Mouse (Mus musculus) midbrain, embryonic 14.5 days (tissue): ENCODE data around the gene Dand5. TPM values are rescaled to one million over a fixed set of nuclear protein-coding genes. Genes with fewer than 3 reads are reported as not detected.

Experiments used
- ATAC-seq: fragments of 200-750 bp; cut with Nextera tagmentation; 2 replicates; pipeline ENCODE4 v1.8.0; 2017; ENCODE audit warnings: moderate number of reproducible peaks, moderate library complexity; ENCODE audit not compliant: low FRiP score, low TSS enrichment
- DNase-seq: peaks from one replicate; pipeline ENCODE4 v3.0.0-alpha.2; 2015
- H3K27ac ChIP-seq: fragments of 300-500 bp; sonication (generic); replicated peaks from 2 replicates; pipeline ENCODE4 v1.5.1; 2014; ENCODE audit warnings: mild to moderate bottlenecking, low read depth, low read length, moderate library complexity
- H3K27me3 ChIP-seq: fragments of 300-500 bp; sonication (generic); 2 replicates; pipeline ENCODE4 v1.6.1; 2014; ENCODE audit warnings: low read length, control low read depth, mixed read lengths; ENCODE audit not compliant: control insufficient read depth, insufficient read depth
- H3K36me3 ChIP-seq: fragments of 300-500 bp; sonication (generic); 2 replicates; pipeline ENCODE4 v1.6.1; 2014; ENCODE audit warnings: low read length, control low read depth; ENCODE audit not compliant: control insufficient read depth, insufficient read depth
- H3K4me1 ChIP-seq: fragments of 300-500 bp; sonication (generic); 2 replicates; pipeline ENCODE4 v1.6.1; 2014; ENCODE audit warnings: mild to moderate bottlenecking, antibody characterized with exemption, low read length, control low read depth; ENCODE audit not compliant: control insufficient read depth, insufficient read depth
- H3K4me2 ChIP-seq: fragments of 300-500 bp; sonication (generic); 2 replicates; pipeline ENCODE4 v1.6.1; 2014; ENCODE audit warnings: mild to moderate bottlenecking, low read length, moderate library complexity
- H3K4me3 ChIP-seq: fragments of 300-500 bp; sonication (generic); replicated peaks from 2 replicates; pipeline ENCODE4 v1.5.1; 2014; ENCODE audit warnings: low read depth, low read length
- H3K9ac ChIP-seq: fragments of 300-500 bp; sonication (generic); replicated peaks from 2 replicates; pipeline ENCODE4 v1.6.1; 2014; ENCODE audit warnings: mild to moderate bottlenecking, low read length, moderate library complexity
- H3K9me3 ChIP-seq: fragments of 300-500 bp; sonication (generic); 2 replicates; pipeline ENCODE4 v1.6.1; 2016; ENCODE audit warnings: low read length, control low read depth, mixed read lengths; ENCODE audit not compliant: control insufficient read depth
- WGBS: fragments of 180-500 bp; shearing (Covaris S2); extraction: QIAGEN DNeasy Blood & Tissue Kit; methylation state at CpG from one replicate; pipeline ENCODE4 v1.1.7; 2014; 5-methylcytosine and 5-hydroxymethylcytosine counted together
- polyA plus RNA-seq: library from polyadenylated mRNA; unstranded; fragments of >200 nt; fragmentation: Nextera tagmentation; extraction: Ambion mirVana; gene quantifications from 2 replicates; pipeline ENCODE4 v1.2.1, GENCODE M21; 2014

The Dand5 gene
- polyA plus RNA-seq, 1 experiment from 2014 or later, result 9.9 TPM

- peaks cover 11% of the 10 kb centered on the region; the same call in 1 of the 2 replicates for H3K4me1 ChIP-seq
These were observed 24.0 kb downstream of the Dand5 start for GRCm38 (mm10) chr8:84798446-84799135.

DNA sequence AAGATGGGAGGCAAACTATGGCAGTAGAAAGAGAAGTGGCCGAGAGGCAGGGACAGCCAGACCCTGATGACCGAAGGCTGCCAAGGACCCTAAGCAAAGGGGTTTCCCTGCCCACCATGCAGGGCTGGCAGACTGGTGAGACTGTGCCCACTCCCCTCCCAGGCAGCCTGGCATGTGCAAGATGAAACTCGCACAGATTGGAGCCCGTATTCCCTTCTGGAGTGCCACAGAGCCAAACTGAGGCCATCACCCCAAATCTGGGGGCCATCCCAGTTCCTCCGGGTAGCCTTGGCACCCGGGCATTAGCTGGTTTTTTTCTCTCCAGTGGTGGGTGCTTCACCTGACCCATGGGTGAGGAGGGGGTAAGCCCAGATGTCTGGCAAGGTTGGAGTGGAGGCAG lies 24.7 kb downstream of the Dand5 start:
- no peak for DNase-seq
- H3K4me1 ChIP-seq, result peaks cover 11% of the 10 kb centered on the region; the same call in 1 of the 2 replicates
- peaks cover 80% of the 10 kb centered on the region for H3K27me3 ChIP-seq

More at GRCm38 (mm10) chr8:84798446-84799135, 24.0 kb downstream of the Dand5 start:
- H3K36me3 ChIP-seq, result 0 out of 2 replicates have a peak, but pooled peaks cover 3% of the 10 kb centered on the region
- no peaks in the 10 kb centered on the region for H3K9me3 ChIP-seq
- 0 out of 2 replicates have a peak overlapping the region, but pooled peaks have one; percentile 8 for H3K27ac ChIP-seq
- ATAC-seq, result no peak
- DNase-seq, result no peak
- H3K9ac ChIP-seq, result peak overlapping the region; percentile 71; the same call in 1 of the 2 replicates
- H3K4me2 ChIP-seq, result peak overlapping the region; percentile 97
- peaks cover 79% of the 10 kb centered on the region for H3K27me3 ChIP-seq
- WGBS, result 35% methylated on average over 10 of the region's 10 CpGs
- peak overlapping the region; percentile 41 for H3K4me3 ChIP-seq

GRCm38 (mm10) chr8:84797256-84797797 lies 25.3 kb downstream of the Dand5 start:
- WGBS, result 76% methylated on average over 15 of the region's 15 CpGs
- ATAC-seq, result no peak
- no peaks in the 10 kb centered on the region for H3K9me3 ChIP-seq
- no peak overlapping the region for H3K27ac ChIP-seq
- no peak overlapping the region for H3K9ac ChIP-seq
- peaks cover 11% of the 10 kb centered on the region; the same call in 1 of the 2 replicates for H3K4me1 ChIP-seq
- 0 out of 2 replicates have a peak, but pooled peaks cover 3% of the 10 kb centered on the region for H3K36me3 ChIP-seq
- peak overlapping the region; percentile 97 for H3K4me2 ChIP-seq
- peaks cover 74% of the 10 kb centered on the region for H3K27me3 ChIP-seq
- no peak for DNase-seq
- H3K4me3 ChIP-seq, result no peak overlapping the region

More for the DNA sequence above, 24.7 kb downstream of the Dand5 start:
- Histone ChIP-seq H3K9me3 (no peaks in the 10 kb centered on the region), H3K36me3 (0 out of 2 replicates have a peak, but pooled peaks cover 3% of the 10 kb centered on the region), H3K4me3 (peak overlapping the region; percentile 41; the same call in 1 of the 2 replicates), H3K9ac (0 out of 2 replicates have a peak overlapping the region, but pooled peaks have one; percentile 12), H3K27ac (no peak overlapping the region), H3K4me2 (peak overlapping the region; percentile 97)
- WGBS, result 66% methylated on average over 6 of the region's 6 CpGs
- no peak for ATAC-seq

DNA sequence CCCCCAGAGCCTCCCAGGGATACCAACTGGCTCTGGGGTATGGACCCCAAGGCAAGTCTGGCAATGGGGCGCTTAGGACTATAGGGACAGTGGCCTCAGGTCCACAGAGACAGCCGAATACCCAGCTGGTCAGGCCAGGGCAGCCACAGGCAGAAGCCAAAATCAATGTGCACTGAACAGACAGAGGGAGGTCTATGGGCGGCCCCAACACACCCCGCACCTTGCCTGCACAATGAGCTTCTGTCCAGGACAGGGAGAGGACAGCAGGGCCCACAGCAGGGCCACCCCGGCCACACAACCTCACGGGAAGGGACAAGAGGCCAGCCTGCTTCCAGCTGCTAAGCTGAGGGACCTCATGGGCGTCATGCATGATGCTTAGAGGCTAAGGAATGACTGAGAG lies 28.1 kb downstream of the Dand5 start:
- peaks cover 79% of the 10 kb centered on the region for H3K27me3 ChIP-seq

GRCm38 (mm10) chr8:84793791-84794485 lies 28.7 kb downstream of the Dand5 start:
- H3K4me3 ChIP-seq, result no peak overlapping the region
- peak; percentile 78 for ATAC-seq
- H3K27me3 ChIP-seq, result peaks cover 84% of the 10 kb centered on the region
- H3K27ac ChIP-seq, result peak overlapping the region; percentile 76
- peaks cover 8% of the 10 kb centered on the region; the same call in 1 of the 2 replicates for H3K4me1 ChIP-seq
- H3K4me2 ChIP-seq, result peak overlapping the region; percentile 21; the same call in 1 of the 2 replicates
- H3K9me3 ChIP-seq, result no peaks in the 10 kb centered on the region
- peak; percentile 72 for DNase-seq
- H3K36me3 ChIP-seq, result 0 out of 2 replicates have a peak, but pooled peaks cover 3% of the 10 kb centered on the region
- 48% methylated on average over 13 of the region's 13 CpGs for WGBS
- no peak overlapping the region for H3K9ac ChIP-seq

More for the DNA sequence above, 28.1 kb downstream of the Dand5 start:
- Histone ChIP-seq H3K4me2 (peak overlapping the region; percentile 3; the same call in 1 of the 2 replicates), H3K4me3 (no peak overlapping the region), H3K27ac (peak overlapping the region; percentile 76), H3K9me3 (no peaks in the 10 kb centered on the region), H3K9ac (no peak overlapping the region), H3K36me3 (0 out of 2 replicates have a peak, but pooled peaks cover 3% of the 10 kb centered on the region), H3K4me1 (peaks cover 11% of the 10 kb centered on the region; the same call in 1 of the 2 replicates)
- WGBS, result 35% methylated on average over 7 of the region's 7 CpGs
- no peak for DNase-seq
- no peak for ATAC-seq

GRCm38 (mm10) chr8:84793134-84793533 lies 29.5 kb downstream of the Dand5 start:
- DNase-seq, result no peak
- 89% methylated on average over 9 of the region's 9 CpGs for WGBS
- Histone ChIP-seq H3K9ac (no peak overlapping the region), H3K9me3 (no peaks in the 10 kb centered on the region), H3K36me3 (0 out of 2 replicates have a peak, but pooled peaks cover 3% of the 10 kb centered on the region), H3K27me3 (peaks cover 84% of the 10 kb centered on the region), H3K4me2 (no peak overlapping the region), H3K4me1 (peaks cover 5% of the 10 kb centered on the region; the same call in 1 of the 2 replicates), H3K27ac (peak overlapping the region; percentile 76; the same call in 1 of the 2 replicates), H3K4me3 (no peak overlapping the region)
- ATAC-seq, result no peak

DNA sequence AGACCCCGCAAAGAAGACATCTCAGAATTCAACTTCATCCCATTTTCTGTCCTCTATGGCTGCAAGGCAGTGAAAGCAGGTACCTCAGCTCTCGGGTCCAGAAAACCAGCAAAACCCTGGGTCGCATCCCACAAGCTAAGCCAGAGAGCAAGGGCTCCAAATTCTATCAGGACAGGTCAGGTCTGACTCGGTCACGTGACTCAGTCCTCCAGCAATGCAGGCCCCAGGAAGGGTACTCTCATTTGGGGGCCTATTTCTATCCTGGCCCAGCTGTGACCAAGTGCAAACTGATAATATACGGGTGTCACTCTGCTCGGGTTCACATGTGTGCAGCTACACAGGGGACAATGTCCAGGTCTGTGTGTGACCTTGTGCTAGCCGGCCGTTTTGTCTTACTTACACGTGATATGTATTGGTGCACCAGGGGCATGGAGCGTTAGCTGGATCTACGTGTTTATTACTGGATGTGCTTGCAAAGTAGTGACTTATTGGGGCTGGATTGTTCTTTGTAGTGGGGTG lies 30.1 kb downstream of the Dand5 start:
- WGBS, result 68% methylated on average over 12 of the region's 12 CpGs
- H3K4me2 ChIP-seq, result no peak overlapping the region
- ATAC-seq (no peak), DNase-seq (no peak)
- H3K9me3 ChIP-seq, result no peaks in the 10 kb centered on the region
- no peak overlapping the region for H3K4me3 ChIP-seq
- H3K36me3 ChIP-seq, result 0 out of 2 replicates have a peak, but pooled peaks cover 3% of the 10 kb centered on the region
- H3K4me1 ChIP-seq, result peaks cover 5% of the 10 kb centered on the region; the same call in 1 of the 2 replicates
- H3K27me3 ChIP-seq, result peaks cover 84% of the 10 kb centered on the region
- no peak overlapping the region for H3K9ac ChIP-seq
- no peak overlapping the region for H3K27ac ChIP-seq

- no peak overlapping the region for H3K4me2 ChIP-seq
- ATAC-seq (no peak), DNase-seq (no peak)
- H3K4me3 ChIP-seq, result no peak overlapping the region
- H3K36me3 ChIP-seq, result no peaks in the 10 kb centered on the region
- no peak overlapping the region for H3K27ac ChIP-seq
- peaks cover 5% of the 10 kb centered on the region; the same call in 1 of the 2 replicates for H3K4me1 ChIP-seq
- WGBS, result 78% methylated on average over 2 of the region's 2 CpGs
- peaks cover 84% of the 10 kb centered on the region for H3K27me3 ChIP-seq
- H3K9ac ChIP-seq, result no peak overlapping the region
- H3K9me3 ChIP-seq, result no peaks in the 10 kb centered on the region
These were observed 32.1 kb downstream of the Dand5 start for GRCm38 (mm10) chr8:84790537-84790936.
